Mouse (Mus musculus): Measurements from ENCODE around the gene Cenpx. TPM values are rescaled to one million over a fixed set of nuclear protein-coding genes. Genes with fewer than 3 reads are reported as not detected.
"Not testable (repeated sequence)": the region's sequence is repeated elsewhere in the genome, so short reads cannot be mapped to it uniquely, and the experiment has no call there.

Gene Cenpx
- 53.9 TPM in 2 replicates for total RNA-seq (2012; rRNA removed)

DNA sequence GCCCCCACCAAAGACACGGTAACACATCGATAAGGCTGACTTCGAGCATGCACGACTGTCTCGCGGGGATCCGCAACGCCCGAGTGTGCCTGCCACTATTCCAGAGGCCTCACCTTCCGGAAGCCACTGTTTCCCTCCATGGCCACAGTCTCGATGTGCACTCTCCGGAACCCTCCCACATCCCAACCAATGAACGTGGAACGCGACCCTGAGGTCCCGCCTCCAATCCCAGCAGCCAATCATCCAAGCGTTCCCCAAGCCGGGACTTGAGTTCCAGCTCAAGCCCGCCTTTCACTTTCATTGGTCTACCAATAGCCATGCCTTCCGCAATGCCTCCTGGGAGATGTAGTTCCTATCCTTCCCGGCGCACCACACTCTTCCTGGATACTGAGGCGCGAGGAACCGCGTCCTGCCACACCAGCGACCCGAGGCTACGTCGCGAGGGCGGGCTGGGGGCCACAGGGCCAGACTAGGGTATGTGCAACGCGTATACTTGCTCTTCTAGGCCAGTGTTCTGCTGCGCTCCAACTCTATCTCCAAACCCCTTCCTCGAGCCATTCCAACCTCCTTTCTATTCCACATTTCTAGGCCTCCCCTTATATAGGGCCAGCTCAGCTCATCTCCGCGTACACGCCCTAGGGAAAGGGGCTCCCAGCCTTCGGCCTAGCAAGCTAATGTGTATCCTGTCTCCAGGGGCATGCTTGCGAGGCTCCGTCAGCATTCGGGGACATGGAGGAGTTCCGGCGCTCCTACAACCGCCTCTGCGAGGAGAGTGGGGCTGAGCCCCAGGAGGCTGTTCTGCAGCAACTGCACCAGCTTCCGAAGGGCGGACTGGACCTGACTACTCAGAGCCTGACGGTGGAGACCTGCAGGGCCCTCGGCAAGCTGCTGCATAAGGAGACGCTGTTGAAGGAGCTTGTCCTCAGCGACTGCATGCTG is at the start of gene Cenpx, which contains the start of gene Lrrc45:
Cenpx (minus strand) TSS at position 159 of the 939 bp plus-strand sequence.
Lrrc45 (plus strand) TSS at position 346 of the 939 bp plus-strand sequence.
- in situ Hi-C loops (cut with MboI; ENCODE audit: low sequenced_read_pairs in 2 of 2, unreplicated experiment in 2 of 2) = no loop called here
- DNase-seq (ENCODE audit: low read depth, low spot score) = peak; percentile 98
- Histone ChIP-seq H3K9ac (ENCODE audit: insufficient read depth, low read depth, low read length, poor library complexity, severe bottlenecking) (peak within 1 kb of the TSS; percentile 74), H3K36me3 (ENCODE audit: control insufficient read depth, insufficient read depth, low read length, poor library complexity, severe bottlenecking) (peaks cover 26% of the 10 kb centered on the region), H3K4me3 (ENCODE audit: insufficient read depth in 1 of 2, low read depth in 1 of 2, low read length in 2 of 2, poor library complexity in 1 of 2, severe bottlenecking in 1 of 2) (peak within 1 kb of the TSS; percentile 76 to 96), H3K4me1 (ENCODE audit: control insufficient read depth in 2 of 2, insufficient read depth in 2 of 2, low read length in 2 of 2, poor library complexity in 1 of 2) (peaks cover 0 to 10% of the 10 kb centered on the region in 2 experiments; a peak in 2 of 4 replicates), H3K27ac (ENCODE audit: insufficient read depth, low read depth, low read length, poor library complexity, severe bottlenecking) (no peak within 1 kb of the TSS), H3K9me3 (ENCODE audit: control insufficient read depth, insufficient read depth, low read depth, low read length) (no peaks in the 10 kb centered on the region)
- TF ChIP-seq HCFC1 (IDR thresholded peaks at IDR 0.05; ENCODE audit: borderline replicate concordance, insufficient read depth, low read length) (peak; percentile 94), MAFK (IDR thresholded peaks at IDR 0.05; ENCODE audit: insufficient read depth, low read depth, low read length) (no peak), CHD2 (IDR thresholded peaks at IDR 0.05; ENCODE audit: low read depth, low read length) (peak; percentile 59), ZNF384 (IDR thresholded peaks at IDR 0.05; ENCODE audit: low read depth, low read length) (no peak), ZC3H11A (IDR thresholded peaks at IDR 0.05; ENCODE audit: borderline replicate concordance, low read depth, low read length) (no peak)

- Histone ChIP-seq H3K4me1 (ENCODE audit: control insufficient read depth in 2 of 2, insufficient read depth in 2 of 2, low read length in 2 of 2, poor library complexity in 1 of 2) (peaks cover 0 to 13% of the 10 kb centered on the region in 2 experiments; a peak in 1 of 4 replicates), H3K4me3 (ENCODE audit: insufficient read depth in 1 of 2, low read depth in 1 of 2, low read length in 2 of 2, poor library complexity in 1 of 2, severe bottlenecking in 1 of 2) (peak within 1 kb of the TSS in 1 of 2 experiments; percentile 45; a peak in 2 of 4 replicates)
- H3K27ac ChIP-seq (ENCODE audit: insufficient read depth, low read depth, low read length, poor library complexity, severe bottlenecking); DNase-seq (ENCODE audit: low read depth, low spot score); H3K9ac ChIP-seq (ENCODE audit: insufficient read depth, low read depth, low read length, poor library complexity, severe bottlenecking); H3K36me3 ChIP-seq (ENCODE audit: control insufficient read depth, insufficient read depth, low read length, poor library complexity, severe bottlenecking); in situ Hi-C loops (cut with MboI; ENCODE audit: low sequenced_read_pairs in 2 of 2, unreplicated experiment in 2 of 2); H3K9me3 ChIP-seq (ENCODE audit: control insufficient read depth, insufficient read depth, low read depth, low read length): not testable (repeated sequence)
Measured at GRCm38 (mm10) chr11:120762672-120763041, 49.1 kb upstream of the Cenpx start, which contains the start of gene Hmga1b. TSS of gene Hmga1b (plus strand) at chr11:120762794.

- no peak for DNase-seq (ENCODE audit: low read depth, low spot score)
- Histone ChIP-seq H3K9me3 (ENCODE audit: control insufficient read depth, insufficient read depth, low read depth, low read length) (peaks cover 2% of the 10 kb centered on the region), H3K9ac (ENCODE audit: insufficient read depth, low read depth, low read length, poor library complexity, severe bottlenecking) (no peak overlapping the region), H3K4me1 (ENCODE audit: control insufficient read depth in 2 of 2, insufficient read depth in 2 of 2, low read length in 2 of 2, poor library complexity in 1 of 2) (peaks cover 0 to 13% of the 10 kb centered on the region in 2 experiments; a peak in 1 of 4 replicates), H3K36me3 (ENCODE audit: control insufficient read depth, insufficient read depth, low read length, poor library complexity, severe bottlenecking) (no peaks in the 10 kb centered on the region), H3K4me3 (ENCODE audit: insufficient read depth in 1 of 2, low read depth in 1 of 2, low read length in 2 of 2, poor library complexity in 1 of 2, severe bottlenecking in 1 of 2) (no peak overlapping the region), H3K27ac (ENCODE audit: insufficient read depth, low read depth, low read length, poor library complexity, severe bottlenecking) (no peak overlapping the region; the same call in 1 of the 2 replicates)
- TF ChIP-seq ZNF384 (IDR thresholded peaks at IDR 0.05; ENCODE audit: low read depth, low read length) (no peak), HCFC1 (IDR thresholded peaks at IDR 0.05; ENCODE audit: borderline replicate concordance, insufficient read depth, low read length) (no peak), CHD2 (IDR thresholded peaks at IDR 0.05; ENCODE audit: low read depth, low read length) (no peak), ZC3H11A (IDR thresholded peaks at IDR 0.05; ENCODE audit: borderline replicate concordance, low read depth, low read length) (no peak), MAFK (IDR thresholded peaks at IDR 0.05; ENCODE audit: insufficient read depth, low read depth, low read length) (no peak)
- in situ Hi-C loops (cut with MboI; ENCODE audit: low sequenced_read_pairs in 2 of 2, unreplicated experiment in 2 of 2) = no loop called here
Measured at GRCm38 (mm10) chr11:120761811-120762671, 48.5 kb upstream of the Cenpx start.

DNA sequence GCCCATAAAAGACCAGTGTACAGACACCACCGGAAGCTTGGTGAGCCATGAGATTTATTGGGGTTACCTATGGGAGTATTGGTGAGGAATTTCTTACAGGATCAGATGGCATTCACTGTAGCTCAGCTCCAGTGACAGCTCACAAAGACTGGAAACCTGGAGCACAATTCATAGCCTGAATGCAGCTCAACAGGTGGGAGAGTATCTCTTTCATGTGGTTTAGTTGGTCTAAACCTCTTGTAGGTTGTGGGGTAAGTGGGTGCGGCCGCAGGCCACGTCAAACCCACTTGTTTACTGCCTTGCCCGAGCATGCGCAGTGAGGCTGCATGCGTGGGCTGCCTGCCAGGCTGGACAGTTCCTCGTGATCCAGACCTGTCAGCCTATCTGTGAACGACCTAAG is 46.7 kb upstream of the Cenpx start:
- in situ Hi-C loops (cut with MboI; ENCODE audit: low sequenced_read_pairs in 2 of 2, unreplicated experiment in 2 of 2) = no loop called here
- DNase-seq (ENCODE audit: low read depth, low spot score) = no peak
- no peak for TF ChIP-seq HCFC1 (IDR thresholded peaks at IDR 0.05; ENCODE audit: borderline replicate concordance, insufficient read depth, low read length)
- TF ChIP-seq CHD2 (IDR thresholded peaks at IDR 0.05; ENCODE audit: low read depth, low read length) = no peak
- TF ChIP-seq ZNF384 (IDR thresholded peaks at IDR 0.05; ENCODE audit: low read depth, low read length) = no peak
- no peak for TF ChIP-seq ZC3H11A (IDR thresholded peaks at IDR 0.05; ENCODE audit: borderline replicate concordance, low read depth, low read length)
- no peak for TF ChIP-seq MAFK (IDR thresholded peaks at IDR 0.05; ENCODE audit: insufficient read depth, low read depth, low read length)
- Histone ChIP-seq H3K9ac (ENCODE audit: insufficient read depth, low read depth, low read length, poor library complexity, severe bottlenecking) (no peak overlapping the region), H3K4me1 (ENCODE audit: control insufficient read depth in 2 of 2, insufficient read depth in 2 of 2, low read length in 2 of 2, poor library complexity in 1 of 2) (peaks cover 0 to 4% of the 10 kb centered on the region in 2 experiments; a peak in 1 of 4 replicates), H3K4me3 (ENCODE audit: insufficient read depth in 1 of 2, low read depth in 1 of 2, low read length in 2 of 2, poor library complexity in 1 of 2, severe bottlenecking in 1 of 2) (no peak overlapping the region), H3K27ac (ENCODE audit: insufficient read depth, low read depth, low read length, poor library complexity, severe bottlenecking) (no peak overlapping the region), H3K36me3 (ENCODE audit: control insufficient read depth, insufficient read depth, low read length, poor library complexity, severe bottlenecking) (no peaks in the 10 kb centered on the region), H3K9me3 (ENCODE audit: control insufficient read depth, insufficient read depth, low read depth, low read length) (peaks cover 2% of the 10 kb centered on the region)
